Mouse (Mus musculus): ENCODE data around the gene Ddx50.
"Not testable (repeated sequence)": the region's sequence is repeated elsewhere in the genome, so short reads cannot be mapped to it uniquely, and the experiment has no call there.

- TF ChIP-seq POLR2A (IDR thresholded peaks at IDR 0.05; ENCODE audit: control insufficient read depth, low read depth, low read length); CTCF (IDR thresholded peaks at IDR 0.05; ENCODE audit: control insufficient read depth, insufficient read depth, insufficient replicate concordance, low read depth, low read length): not testable (repeated sequence)
These were observed 51.7 kb downstream of the Ddx50 start for GRCm38 (mm10) chr10:62599311-62599710.
